Mouse (Mus musculus) lung, adult 2 months (tissue): ENCODE data around the gene Dmbt1. TPM values are rescaled to one million over a fixed set of nuclear protein-coding genes. Genes with fewer than 3 reads are reported as not detected.
"Not testable (repeated sequence)": the region's sequence is repeated elsewhere in the genome, so short reads cannot be mapped to it uniquely, and the experiment has no call there.

Source experiments
- DNase-seq: peaks from one replicate; pipeline ENCODE4 v3.0.0; 2022
- H3K4me1 ChIP-seq: fragments of 200-500 bp; 2 replicates; pipeline ENCODE4 v1.6.1; 2011; ENCODE audit warnings: low read length; ENCODE audit not compliant: control insufficient read depth, insufficient read depth
- H3K4me3 ChIP-seq: fragments of 200-500 bp; replicated peaks from 2 replicates; pipeline ENCODE3; 2011; ENCODE audit warnings: low read depth, mild to moderate bottlenecking, control low read depth, low read length; ENCODE audit errors: extremely low read depth
- CTCF ChIP-seq: fragments of 200-500 bp; IDR thresholded peaks from 2 replicates; pipeline ENCODE4 v1.5.1; 2011; ENCODE audit warnings: mild to moderate bottlenecking, low read length, control low read depth; ENCODE audit not compliant: insufficient read depth
- POLR2A ChIP-seq: fragments of 200-500 bp; IDR thresholded peaks from 2 replicates; pipeline ENCODE4 v1.6.1; 2011; ENCODE audit warnings: low read depth, mild to moderate bottlenecking, control low read depth, low read length, borderline replicate concordance; ENCODE audit errors: extremely low read depth
- WGBS: fragments of 180-500 bp; shearing (Covaris S2); methylation state at CpG from one replicate; pipeline ENCODE4 v1.1.7; 2018; 5-methylcytosine and 5-hydroxymethylcytosine counted together
- polyA plus RNA-seq: library from polyadenylated mRNA; depleted of rRNA; stranded (reverse); fragments of >200 nt; gene quantifications from 2 replicates; pipeline ENCODE4 v1.2.3, GENCODE M21; 2012

Gene Dmbt1
- polyA plus RNA-seq, 1 experiment = 0.12 TPM

DNA sequence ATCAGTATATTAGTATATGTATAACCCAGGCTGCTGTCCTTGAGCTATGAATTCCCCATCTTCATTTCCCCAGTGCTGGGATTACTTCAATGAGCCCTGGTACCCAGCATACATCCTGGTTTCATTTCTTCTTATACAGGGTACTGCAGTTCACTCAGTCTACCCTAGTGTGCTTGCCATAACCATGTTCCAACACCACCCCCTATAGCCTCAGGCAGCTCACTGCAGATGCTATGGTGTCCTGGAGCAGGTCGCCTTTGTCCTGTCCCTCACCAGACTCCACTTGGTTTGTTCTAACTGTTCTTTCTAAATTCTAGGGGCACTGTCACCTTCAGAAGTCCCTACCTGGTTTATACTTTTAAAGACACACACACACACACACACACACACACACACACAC is 10.8 kb downstream of the Dmbt1 start:
- no peak for DNase-seq
- H3K4me1 ChIP-seq = no peaks in the 10 kb centered on the region
- WGBS = 60% methylated on average over 1 of the region's 1 CpGs
- TF ChIP-seq POLR2A (no peak), CTCF (peak; percentile 67)
- no peak overlapping the region for H3K4me3 ChIP-seq

DNA sequence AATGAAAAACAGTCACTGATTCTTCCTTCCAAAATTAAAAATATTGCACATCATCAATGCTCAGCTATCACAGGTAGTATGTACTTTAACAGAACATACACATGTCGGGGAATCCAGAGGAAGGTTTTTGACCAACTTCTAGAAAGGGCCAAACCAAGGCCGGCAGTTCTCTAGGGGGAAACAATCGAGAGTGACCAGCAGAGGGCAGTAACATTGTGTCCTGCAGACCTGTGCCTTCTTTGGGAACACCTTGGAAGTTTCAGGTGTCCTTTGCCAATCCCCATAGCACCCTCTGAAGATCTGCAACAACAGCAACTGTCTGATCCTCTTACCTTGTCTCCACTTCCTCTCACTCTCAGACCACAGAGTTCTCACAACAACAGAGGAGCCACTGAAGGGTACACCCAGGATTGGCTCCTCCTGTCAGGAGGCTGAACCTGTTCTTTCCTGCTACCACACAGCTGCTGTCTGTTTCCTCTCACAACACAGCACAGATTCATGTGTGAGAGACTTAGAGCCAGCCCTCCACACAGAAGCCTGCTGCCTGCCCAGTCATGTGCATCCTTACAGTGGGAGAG is 13.5 kb downstream of the Dmbt1 start:
- H3K4me1 ChIP-seq, H3K4me3 ChIP-seq: not testable (repeated sequence)
- peak; percentile 21 for DNase-seq
- 35% methylated on average over 3 of the region's 3 CpGs for WGBS
- peak; percentile 45 for TF ChIP-seq CTCF

DNA sequence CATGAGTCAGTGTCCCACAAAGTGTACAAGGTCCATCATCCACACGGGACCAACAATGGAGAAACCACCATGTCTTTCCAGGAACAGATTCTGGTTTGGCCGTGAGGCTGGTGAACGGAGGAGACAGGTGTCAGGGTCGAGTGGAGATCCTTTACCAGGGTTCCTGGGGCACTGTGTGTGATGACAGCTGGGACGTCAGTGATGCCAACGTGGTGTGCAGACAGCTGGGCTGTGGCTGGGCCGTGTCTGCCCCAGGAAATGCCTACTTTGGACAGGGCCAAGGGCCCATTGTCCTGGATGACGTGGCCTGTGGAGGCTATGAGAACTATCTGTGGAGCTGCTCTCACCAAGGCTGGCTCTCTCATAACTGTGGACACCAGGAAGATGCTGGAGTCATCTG is 18.0 kb downstream of the Dmbt1 start:
- DNase-seq, H3K4me1 ChIP-seq, H3K4me3 ChIP-seq: not testable (repeated sequence)
- 74% methylated on average over 8 of the region's 8 CpGs for WGBS

DNA sequence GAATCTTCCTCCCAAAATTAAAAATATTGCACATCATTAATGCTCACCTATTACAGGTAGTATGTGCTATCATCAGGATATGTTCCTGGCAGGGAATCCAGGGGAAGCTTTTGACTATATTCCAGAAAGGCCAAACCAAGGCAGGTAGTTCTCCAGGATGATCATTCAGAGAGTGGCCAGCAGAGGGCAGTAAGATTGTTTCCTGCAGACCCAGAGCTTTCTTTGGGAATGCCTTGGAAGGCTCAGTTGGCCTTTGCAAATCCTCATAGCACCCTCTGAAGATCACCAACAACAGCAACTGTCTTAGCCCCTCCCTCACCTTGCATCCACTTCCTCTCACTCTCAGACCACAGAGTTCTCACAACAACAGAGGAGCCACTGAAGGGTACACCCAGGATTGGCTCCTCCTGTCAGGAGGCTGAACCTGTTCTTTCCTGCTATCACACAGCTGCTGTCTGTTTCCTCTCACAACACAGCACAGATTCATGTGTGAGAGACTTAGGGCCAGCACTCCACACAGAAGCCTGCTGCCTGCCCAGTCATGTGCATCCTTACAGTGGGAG is 23.0 kb downstream of the Dmbt1 start:
- no peak overlapping the region for H3K4me3 ChIP-seq
- no peaks in the 10 kb centered on the region for H3K4me1 ChIP-seq
- DNase-seq = no peak
- TF ChIP-seq POLR2A (no peak), CTCF (peak; percentile 22; the same call in 1 of the 2 replicates)

DNA sequence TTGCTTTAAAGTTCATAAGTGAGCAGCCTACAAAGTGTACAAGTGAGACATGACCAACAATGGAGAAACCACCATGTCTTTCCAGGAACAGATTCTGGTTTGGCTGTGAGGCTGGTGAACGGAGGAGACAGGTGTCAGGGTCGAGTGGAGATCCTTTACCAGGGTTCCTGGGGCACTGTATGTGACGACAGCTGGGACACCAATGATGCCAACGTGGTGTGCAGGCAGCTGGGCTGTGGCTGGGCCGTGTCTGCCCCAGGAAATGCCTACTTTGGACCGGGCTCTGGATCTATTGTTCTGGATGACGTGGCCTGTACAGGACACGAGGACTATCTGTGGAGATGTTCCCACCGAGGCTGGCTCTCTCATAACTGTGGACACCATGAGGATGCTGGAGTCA is 26.1 kb downstream of the Dmbt1 start:
- H3K4me1 ChIP-seq, DNase-seq, H3K4me3 ChIP-seq: not testable (repeated sequence)
- 68% methylated on average over 9 of the region's 9 CpGs for WGBS

DNA sequence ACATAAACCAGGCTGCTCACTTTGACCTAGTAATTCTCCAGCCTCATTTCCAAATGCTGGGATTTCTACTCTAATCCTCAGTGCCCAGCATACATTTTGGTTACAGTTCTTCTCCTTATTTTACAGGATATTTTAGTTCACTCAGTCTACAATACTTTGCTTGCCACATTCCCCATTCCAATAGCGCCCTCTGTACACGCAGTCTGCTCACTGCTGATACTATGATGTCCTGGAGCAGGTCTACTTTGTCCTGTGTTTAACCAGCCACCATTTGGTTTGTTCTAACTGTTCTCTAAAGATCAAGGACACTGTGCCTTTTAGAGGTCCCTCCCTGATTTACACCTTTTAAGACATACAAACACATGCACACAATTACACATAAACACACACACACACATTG is 28.0 kb downstream of the Dmbt1 start:
- H3K4me1 ChIP-seq, DNase-seq, H3K4me3 ChIP-seq: not testable (repeated sequence)
- WGBS = 65% methylated on average over 2 of the region's 2 CpGs

DNA sequence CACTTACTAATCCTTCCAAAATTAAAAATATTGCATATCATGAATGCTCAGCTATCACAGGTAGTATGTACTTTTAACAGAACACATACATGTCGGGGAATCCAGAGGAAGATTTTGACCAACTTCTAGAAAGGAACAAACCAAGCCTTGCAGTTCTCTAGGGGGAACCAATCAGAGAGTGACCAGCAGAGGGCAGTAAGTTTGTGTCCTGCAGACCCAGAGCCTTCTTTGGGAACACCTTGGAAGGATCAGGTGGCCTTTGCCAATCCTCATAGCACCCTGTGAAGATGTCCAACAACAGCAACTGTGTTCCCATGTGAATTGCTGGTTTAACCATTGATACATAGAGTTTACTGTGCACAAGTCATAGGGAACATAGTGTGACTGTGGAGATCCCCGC is 30.7 kb downstream of the Dmbt1 start:
- 91% methylated on average over 2 of the region's 2 CpGs for WGBS
- TF ChIP-seq POLR2A (no peak), CTCF (no peak)
- no peaks in the 10 kb centered on the region for H3K4me1 ChIP-seq
- peak; percentile 8 for DNase-seq
- H3K4me3 ChIP-seq = no peak overlapping the region

DNA sequence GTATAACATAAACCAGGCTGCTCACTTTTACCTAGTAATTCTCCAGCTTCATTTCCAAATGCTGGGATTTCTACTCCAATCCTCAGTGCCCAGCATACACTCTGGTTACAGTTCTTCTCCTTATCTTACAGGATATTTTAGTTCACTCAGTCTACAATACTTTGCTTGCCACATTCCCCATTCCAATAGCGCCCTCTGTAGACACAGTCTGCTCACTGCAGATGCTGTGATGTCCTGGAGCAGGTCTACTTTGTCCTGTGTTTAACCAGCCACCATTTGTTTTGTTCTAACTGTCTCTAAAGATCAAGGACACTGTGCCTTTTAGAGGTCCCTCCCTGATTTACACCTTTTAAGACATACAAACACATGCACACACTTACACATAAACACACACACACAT is 36.3 kb downstream of the Dmbt1 start:
- not testable (repeated sequence) for H3K4me1 ChIP-seq, H3K4me3 ChIP-seq
- WGBS = 4% methylated on average over 1 of the region's 1 CpGs
- peak; percentile 9 for DNase-seq

DNA sequence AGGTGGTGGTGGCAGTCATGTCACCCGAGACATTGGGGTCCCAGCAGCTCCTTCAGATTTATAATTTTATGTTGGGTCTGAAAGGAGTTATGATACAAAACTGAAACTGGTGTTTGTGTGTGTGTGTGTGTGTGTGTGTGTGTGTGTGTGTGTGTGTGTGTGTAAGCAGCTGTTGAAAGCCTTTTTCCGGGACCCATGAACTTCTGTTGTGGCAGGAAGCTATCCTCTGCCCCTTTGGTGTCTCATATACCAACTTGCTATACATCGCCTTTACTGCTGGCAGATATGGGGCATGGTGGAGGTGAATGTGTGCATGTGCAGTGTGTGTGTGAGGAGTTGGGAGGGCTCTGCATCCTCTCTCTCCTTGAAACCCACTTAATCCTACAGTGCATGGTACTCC is 41.6 kb downstream of the Dmbt1 start:
- H3K4me1 ChIP-seq, H3K4me3 ChIP-seq, DNase-seq: not testable (repeated sequence)
- 67% methylated on average over 3 of the region's 3 CpGs for WGBS

DNA sequence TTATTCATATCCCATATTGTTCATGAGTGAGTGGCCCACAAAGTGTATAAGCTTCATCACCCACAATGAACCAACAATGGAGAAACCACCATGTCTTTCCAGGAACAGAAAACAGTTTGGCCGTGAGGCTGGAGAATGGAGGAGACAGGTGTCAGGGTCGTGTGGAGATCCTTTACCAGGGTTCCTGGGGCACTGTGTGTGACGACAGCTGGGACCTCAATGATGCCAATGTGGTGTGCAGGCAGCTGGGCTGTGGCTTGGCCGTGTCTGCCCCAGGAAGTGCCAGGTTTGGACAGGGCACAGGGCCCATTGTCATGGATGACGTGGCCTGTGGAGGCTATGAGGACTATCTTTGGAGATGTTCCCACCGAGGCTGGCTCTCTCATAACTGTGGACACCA is 42.2 kb downstream of the Dmbt1 start:
- not testable (repeated sequence) for H3K4me3 ChIP-seq, H3K4me1 ChIP-seq, DNase-seq
- 72% methylated on average over 6 of the region's 6 CpGs for WGBS

DNA sequence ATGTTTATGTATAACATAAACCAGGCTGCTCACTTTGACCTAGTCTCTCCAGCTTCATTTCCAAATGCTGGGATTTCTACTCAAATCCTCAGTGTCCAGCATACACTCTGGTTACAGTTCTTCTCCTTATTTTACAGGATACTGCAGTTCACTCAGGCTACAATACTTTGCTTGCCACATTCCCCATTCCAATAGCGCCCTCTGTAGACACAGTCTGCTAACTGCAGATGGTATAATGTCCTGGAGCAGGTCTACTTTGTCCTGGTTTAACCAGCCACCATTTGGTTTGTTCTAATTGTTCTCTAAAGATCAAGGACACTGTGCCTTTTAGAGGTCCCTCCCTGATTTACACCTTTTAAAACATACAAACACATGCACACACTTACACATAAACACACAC is 44.1 kb downstream of the Dmbt1 start:
- DNase-seq = no peak
- TF ChIP-seq POLR2A (no peak), CTCF (no peak)
- Histone ChIP-seq H3K4me1 (no peaks in the 10 kb centered on the region), H3K4me3 (no peak overlapping the region)
- WGBS = 3% methylated on average over 1 of the region's 1 CpGs

DNA sequence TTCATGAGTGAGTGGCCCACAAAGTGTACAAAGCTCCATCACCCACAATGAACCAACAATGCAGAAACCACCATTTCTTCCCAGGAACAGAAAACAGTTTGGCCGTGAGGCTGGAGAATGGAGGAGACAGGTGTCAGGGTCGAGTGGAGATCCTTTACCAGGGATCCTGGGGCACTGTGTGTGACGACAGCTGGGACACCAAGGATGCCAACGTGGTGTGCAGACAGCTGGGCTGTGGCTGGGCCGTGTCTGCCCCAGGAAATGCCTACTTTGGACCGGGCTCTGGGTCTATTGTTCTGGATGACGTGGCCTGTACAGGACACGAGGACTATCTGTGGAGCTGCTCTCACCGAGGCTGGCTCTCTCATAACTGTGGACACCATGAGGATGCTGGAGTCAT is 50.5 kb downstream of the Dmbt1 start:
- WGBS = 76% methylated on average over 9 of the region's 9 CpGs
- not testable (repeated sequence) for H3K4me1 ChIP-seq, DNase-seq, H3K4me3 ChIP-seq
